Mouse (Mus musculus) ZHBTc4 (cell line): Measurements from ENCODE around the gene Csf2ra.
"Not testable (repeated sequence)": the region's sequence is repeated elsewhere in the genome, so short reads cannot be mapped to it uniquely, and the experiment has no call there.

Experiments used
- DNase-seq: peaks from one replicate; pipeline ENCODE4 v3.0.0-alpha.2; 2011; ENCODE audit warnings: low read depth, low spot score

Gene Csf2ra

GRCm38 (mm10) chr19:61224678-61225525 lies 3.3 kb downstream of the Csf2ra start:
- peak; percentile 36 for DNase-seq

- DNase-seq: peak; percentile 80
Measured at GRCm38 (mm10) chr19:61223706-61224328, 4.4 kb downstream of the Csf2ra start.

- DNase-seq: not testable (repeated sequence)
Measured at GRCm38 (mm10) chr19:61207506-61207905, 20.7 kb downstream of the Csf2ra start.

- peak; percentile 21 for DNase-seq
Measured at GRCm38 (mm10) chr19:61199836-61200235, 28.4 kb downstream of the Csf2ra start.

- peak; percentile 92 for DNase-seq
Measured at GRCm38 (mm10) chr19:61199316-61199715, 28.9 kb downstream of the Csf2ra start.

- DNase-seq: not testable (repeated sequence)
Measured at GRCm38 (mm10) chr19:61183590-61183989, 44.6 kb downstream of the Csf2ra start, which contains the start of gene Gm6020. Gene Gm6020, plus strand, starts transcription at chr19:61183890.

GRCm38 (mm10) chr19:61175756-61176324 lies 52.4 kb downstream of the Csf2ra start, which contains the start of gene Gm7102:
Gene Gm7102, minus strand, starts transcription at chr19:61176309.
- DNase-seq: peak; percentile 52
